Mouse (Mus musculus): ENCODE data around the gene Tbc1d7.

Gene Tbc1d7

GRCm38 (mm10) chr13:43171020-43171710, at the start of gene Tbc1d7:
TSS of gene Tbc1d7 (minus strand) at chr13:43171501.
- peak; percentile 99 for DNase-seq (ENCODE audit: low spot score)

GRCm38 (mm10) chr13:43220635-43221034, 49.3 kb upstream of the Tbc1d7 start:
- no peak for DNase-seq (ENCODE audit: low spot score)

GRCm38 (mm10) chr13:43218764-43219163, 47.5 kb upstream of the Tbc1d7 start:
- DNase-seq (ENCODE audit: low spot score): no peak

GRCm38 (mm10) chr13:43218284-43218683, 47.0 kb upstream of the Tbc1d7 start:
- DNase-seq (ENCODE audit: low spot score): no peak

- DNase-seq (ENCODE audit: low spot score): no peak
These were observed 46.4 kb upstream of the Tbc1d7 start for GRCm38 (mm10) chr13:43217686-43218085.

- DNase-seq (ENCODE audit: low spot score): no peak
These were observed 45.8 kb upstream of the Tbc1d7 start for GRCm38 (mm10) chr13:43217059-43217458.

GRCm38 (mm10) chr13:43215994-43216706, 44.8 kb upstream of the Tbc1d7 start:
- DNase-seq (ENCODE audit: low spot score): no peak

- DNase-seq (ENCODE audit: low spot score): no peak
These were observed 44.1 kb upstream of the Tbc1d7 start for GRCm38 (mm10) chr13:43215144-43215993.

GRCm38 (mm10) chr13:43212338-43212737, 41.0 kb upstream of the Tbc1d7 start:
- no peak for DNase-seq (ENCODE audit: low spot score)

GRCm38 (mm10) chr13:43210956-43211355, 39.7 kb upstream of the Tbc1d7 start:
- DNase-seq (ENCODE audit: low spot score): no peak

GRCm38 (mm10) chr13:43209560-43209959, 38.3 kb upstream of the Tbc1d7 start:
- no peak for DNase-seq (ENCODE audit: low spot score)

GRCm38 (mm10) chr13:43208914-43209439, 37.7 kb upstream of the Tbc1d7 start:
- DNase-seq (ENCODE audit: low spot score): no peak

GRCm38 (mm10) chr13:43206118-43206683, 34.9 kb upstream of the Tbc1d7 start:
- no peak for DNase-seq (ENCODE audit: low spot score)

GRCm38 (mm10) chr13:43203641-43204040, 32.3 kb upstream of the Tbc1d7 start:
- no peak for DNase-seq (ENCODE audit: low spot score)

- DNase-seq (ENCODE audit: low spot score): no peak
These were observed 31.9 kb upstream of the Tbc1d7 start for GRCm38 (mm10) chr13:43203234-43203633.

GRCm38 (mm10) chr13:43202351-43202750, 31.1 kb upstream of the Tbc1d7 start:
- DNase-seq (ENCODE audit: low spot score): no peak

GRCm38 (mm10) chr13:43201033-43201432, 29.7 kb upstream of the Tbc1d7 start:
- peak; percentile 76 for DNase-seq (ENCODE audit: low spot score)

- peak; percentile 49 for DNase-seq (ENCODE audit: low spot score)
These were observed 29.2 kb upstream of the Tbc1d7 start for GRCm38 (mm10) chr13:43200473-43200872.

- DNase-seq (ENCODE audit: low spot score): peak; percentile 72
These were observed 28.4 kb upstream of the Tbc1d7 start for GRCm38 (mm10) chr13:43199749-43200148.

GRCm38 (mm10) chr13:43199282-43199681, 28.0 kb upstream of the Tbc1d7 start:
- DNase-seq (ENCODE audit: low spot score): no peak

- no peak for DNase-seq (ENCODE audit: low spot score)
These were observed 25.9 kb upstream of the Tbc1d7 start for GRCm38 (mm10) chr13:43197187-43197586.

GRCm38 (mm10) chr13:43196000-43196399, 24.7 kb upstream of the Tbc1d7 start:
- DNase-seq (ENCODE audit: low spot score): no peak

All from testis, postnatal 10 days (tissue).